Mouse (Mus musculus) kidney, embryonic 16.5 days (tissue): Measurements from ENCODE around the gene Grin1. TPM values are rescaled to one million over a fixed set of nuclear protein-coding genes. Genes with fewer than 3 reads are reported as not detected.

Experiments
- ATAC-seq: fragments of 200-750 bp; cut with Nextera tagmentation; 2 replicates; pipeline ENCODE4 v1.8.0; 2017; ENCODE audit warnings: moderate TSS enrichment; ENCODE audit not compliant: low FRiP score, low TSS enrichment
- H3K27ac ChIP-seq: fragments of 300-500 bp; sonication (generic); 2 replicates; pipeline ENCODE4 v1.5.1; 2014; ENCODE audit warnings: low read length
- H3K27me3 ChIP-seq: fragments of 300-500 bp; sonication (generic); 2 replicates; pipeline ENCODE4 v1.6.1; 2014; ENCODE audit warnings: low read length, control low read depth, mixed read lengths; ENCODE audit not compliant: insufficient read depth
- H3K36me3 ChIP-seq: fragments of 300-500 bp; sonication (generic); 2 replicates; pipeline ENCODE4 v1.6.1; 2014; ENCODE audit warnings: low read length, control low read depth, mixed read lengths; ENCODE audit not compliant: insufficient read depth
- H3K4me1 ChIP-seq: fragments of 300-500 bp; sonication (generic); 2 replicates; pipeline ENCODE4 v1.6.1; 2014; ENCODE audit warnings: low read length, control low read depth, mixed read lengths; ENCODE audit not compliant: insufficient read depth
- H3K4me2 ChIP-seq: fragments of 300-500 bp; sonication (generic); replicated peaks from 2 replicates; pipeline ENCODE4 v1.6.1; 2014; ENCODE audit warnings: low read depth, low read length
- H3K4me3 ChIP-seq: fragments of 300-500 bp; sonication (generic); 2 replicates; pipeline ENCODE4 v1.5.1; 2014; ENCODE audit warnings: mild to moderate bottlenecking, low read length
- H3K9ac ChIP-seq: fragments of 300-500 bp; sonication (generic); replicated peaks from 2 replicates; pipeline ENCODE4 v1.6.1; 2014; ENCODE audit warnings: low read length
- H3K9me3 ChIP-seq: fragments of 300-500 bp; sonication (generic); 2 replicates; pipeline ENCODE4 v1.6.1; 2016; ENCODE audit warnings: low read length, control low read depth
- WGBS: fragments of 180-500 bp; shearing (Covaris S2); extraction: QIAGEN DNeasy Blood & Tissue Kit; methylation state at CpG from one replicate; pipeline ENCODE4 v1.1.7; 2014; 5-methylcytosine and 5-hydroxymethylcytosine counted together
- polyA plus RNA-seq: library from polyadenylated mRNA; unstranded; fragments of >200 nt; fragmentation: Nextera tagmentation; extraction: Ambion mirVana; gene quantifications from 2 replicates; pipeline ENCODE4 v1.2.1, GENCODE M21; 2015

Grin1 gene
- polyA plus RNA-seq, 1 experiment from 2014 or later = 0.22 TPM

GRCm38 (mm10) chr2:25320084-25320483 lies 1.1 kb upstream of the Grin1 start:
- Histone ChIP-seq H3K9ac (no peak overlapping the region), H3K4me2 (no peak overlapping the region), H3K4me1 (peaks cover 4% of the 10 kb centered on the region; the same call in 1 of the 2 replicates), H3K27ac (no peak overlapping the region), H3K27me3 (peaks cover 33% of the 10 kb centered on the region), H3K4me3 (no peak overlapping the region), H3K9me3 (no peaks in the 10 kb centered on the region), H3K36me3 (no peaks in the 10 kb centered on the region)
- WGBS = 23% methylated on average over 2 of the region's 2 CpGs
- ATAC-seq = no peak

DNA sequence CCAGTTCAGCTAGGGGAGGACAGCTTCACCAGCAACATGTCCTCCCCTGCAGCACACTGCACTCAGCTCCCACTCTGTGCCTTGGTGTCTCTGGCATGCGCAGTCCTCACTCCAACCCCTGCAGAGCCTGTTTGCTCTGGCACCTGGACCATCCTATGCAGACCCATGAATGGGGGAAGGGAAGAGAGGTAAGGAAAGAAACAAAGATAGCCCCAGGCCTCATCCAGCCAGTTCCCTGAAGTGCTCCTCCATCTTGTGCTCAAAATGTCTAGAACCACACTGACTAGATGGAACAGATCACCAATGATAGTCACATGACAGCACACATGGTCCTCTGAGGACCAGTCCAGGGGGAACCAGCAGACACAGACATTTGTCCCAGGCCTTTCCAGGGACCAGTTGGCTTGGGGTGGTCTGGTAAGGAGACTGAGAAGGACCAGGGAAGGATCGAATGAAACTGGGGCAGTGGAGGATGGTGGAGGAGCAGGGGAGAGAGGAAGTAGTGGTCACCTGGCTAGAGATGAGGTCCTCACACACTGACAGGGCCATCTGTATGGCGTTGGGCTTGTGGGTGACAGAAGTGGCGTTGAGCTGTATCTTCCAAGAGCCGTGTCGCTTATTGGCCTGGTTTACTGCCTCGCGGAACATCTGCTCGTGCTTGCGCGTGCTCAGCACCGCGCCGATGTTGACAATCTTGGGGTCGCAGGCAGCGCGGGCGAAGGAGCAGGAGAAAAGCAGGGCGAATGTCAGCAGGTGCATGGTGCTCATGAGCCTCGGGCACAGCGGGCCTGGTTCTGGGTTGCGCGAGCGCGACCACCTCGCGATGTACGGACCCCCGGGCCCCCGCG lies 644 bp downstream of the Grin1 start:
- peak overlapping the region; percentile 37 for H3K4me3 ChIP-seq
- H3K36me3 ChIP-seq = no peaks in the 10 kb centered on the region
- no peak for ATAC-seq
- no peaks in the 10 kb centered on the region for H3K9me3 ChIP-seq
- WGBS = 5% methylated on average over 30 of the region's 31 CpGs
- no peak overlapping the region for H3K9ac ChIP-seq
- H3K27ac ChIP-seq = no peak overlapping the region
- peak overlapping the region; percentile 53 for H3K4me2 ChIP-seq
- H3K27me3 ChIP-seq = peaks cover 42% of the 10 kb centered on the region
- H3K4me1 ChIP-seq = peaks cover 4% of the 10 kb centered on the region; the same call in 1 of the 2 replicates

DNA sequence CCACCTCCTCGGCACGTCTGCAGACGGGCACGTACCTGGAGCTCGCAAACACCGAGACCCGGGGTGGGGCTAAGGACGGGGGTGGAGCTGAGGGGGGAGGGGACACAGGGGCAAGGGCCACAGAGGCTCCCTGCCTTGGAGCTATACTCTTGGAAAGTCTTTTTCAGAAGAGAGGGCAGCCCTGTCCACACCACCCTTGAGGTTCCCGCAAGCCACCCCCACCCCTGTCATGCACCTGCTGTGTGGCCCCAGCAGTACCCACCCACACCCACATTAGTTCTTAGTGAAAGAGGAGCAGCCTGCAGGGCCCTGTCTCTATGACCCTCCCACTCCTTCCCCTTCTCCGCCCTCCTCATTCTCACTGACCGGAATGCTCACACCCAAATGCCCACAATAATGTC lies 7.5 kb downstream of the Grin1 start:
- Histone ChIP-seq H3K27me3 (peaks cover 72% of the 10 kb centered on the region), H3K27ac (no peak overlapping the region), H3K4me3 (no peak overlapping the region), H3K4me2 (peak overlapping the region; percentile 8; the same call in 1 of the 2 replicates), H3K36me3 (no peaks in the 10 kb centered on the region), H3K4me1 (no peaks in the 10 kb centered on the region), H3K9ac (no peak overlapping the region), H3K9me3 (no peaks in the 10 kb centered on the region)
- WGBS = 1% methylated on average over 11 of the region's 11 CpGs
- no peak for ATAC-seq

DNA sequence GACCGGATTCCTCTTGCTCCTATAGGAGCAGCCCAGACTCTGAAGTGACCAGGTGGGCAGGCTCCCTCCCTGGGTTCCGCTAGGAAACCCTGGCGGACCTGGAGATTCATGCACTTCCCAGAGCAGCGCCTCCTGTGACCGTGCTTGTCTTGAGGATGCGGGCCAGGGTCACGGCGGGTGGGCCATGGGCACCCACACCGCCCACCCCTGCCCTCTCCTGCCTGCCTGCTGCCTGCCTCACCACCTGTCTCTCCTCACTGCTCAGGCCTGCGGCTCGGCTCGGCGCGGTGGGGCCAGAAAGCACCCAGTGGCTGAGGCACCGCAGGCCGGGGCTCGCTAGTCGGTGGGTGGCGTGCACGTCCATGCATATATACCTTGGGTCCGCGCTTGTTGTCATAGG lies 8.0 kb downstream of the Grin1 start:
- Histone ChIP-seq H3K9me3 (no peaks in the 10 kb centered on the region), H3K4me3 (0 out of 2 replicates have a peak overlapping the region, but pooled peaks have one; percentile 7), H3K9ac (no peak overlapping the region), H3K27ac (no peak overlapping the region), H3K4me2 (peak overlapping the region; percentile 8; the same call in 1 of the 2 replicates), H3K27me3 (peaks cover 74% of the 10 kb centered on the region), H3K36me3 (no peaks in the 10 kb centered on the region), H3K4me1 (no peaks in the 10 kb centered on the region)
- no peak for ATAC-seq
- 2% methylated on average over 19 of the region's 22 CpGs for WGBS

DNA sequence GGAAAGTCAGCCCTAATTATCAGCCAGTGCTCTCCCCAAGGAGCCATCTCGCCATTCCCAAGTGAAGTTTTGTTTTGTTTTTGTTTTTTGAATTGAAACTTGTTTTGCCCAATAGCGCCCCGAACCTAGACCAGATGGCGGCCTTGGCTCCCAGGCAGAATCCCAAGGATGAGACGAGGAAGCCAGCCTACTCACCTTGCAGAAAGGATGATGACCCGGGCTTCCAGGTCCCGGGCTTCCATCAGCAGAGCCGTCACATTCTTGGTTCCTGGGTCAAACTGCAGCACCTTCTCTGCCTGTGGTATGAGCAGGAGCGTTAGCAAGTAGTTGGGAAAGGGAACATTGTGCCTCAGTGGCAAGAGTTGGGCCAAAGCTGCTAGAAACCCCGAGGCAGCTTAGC lies 8.8 kb downstream of the Grin1 start:
- Histone ChIP-seq H3K27me3 (peaks cover 82% of the 10 kb centered on the region), H3K9ac (no peak overlapping the region), H3K4me3 (no peak overlapping the region), H3K36me3 (no peaks in the 10 kb centered on the region), H3K9me3 (no peaks in the 10 kb centered on the region), H3K4me1 (no peaks in the 10 kb centered on the region), H3K4me2 (no peak overlapping the region), H3K27ac (no peak overlapping the region)
- no peak for ATAC-seq
- WGBS = 52% methylated on average over 10 of the region's 10 CpGs

DNA sequence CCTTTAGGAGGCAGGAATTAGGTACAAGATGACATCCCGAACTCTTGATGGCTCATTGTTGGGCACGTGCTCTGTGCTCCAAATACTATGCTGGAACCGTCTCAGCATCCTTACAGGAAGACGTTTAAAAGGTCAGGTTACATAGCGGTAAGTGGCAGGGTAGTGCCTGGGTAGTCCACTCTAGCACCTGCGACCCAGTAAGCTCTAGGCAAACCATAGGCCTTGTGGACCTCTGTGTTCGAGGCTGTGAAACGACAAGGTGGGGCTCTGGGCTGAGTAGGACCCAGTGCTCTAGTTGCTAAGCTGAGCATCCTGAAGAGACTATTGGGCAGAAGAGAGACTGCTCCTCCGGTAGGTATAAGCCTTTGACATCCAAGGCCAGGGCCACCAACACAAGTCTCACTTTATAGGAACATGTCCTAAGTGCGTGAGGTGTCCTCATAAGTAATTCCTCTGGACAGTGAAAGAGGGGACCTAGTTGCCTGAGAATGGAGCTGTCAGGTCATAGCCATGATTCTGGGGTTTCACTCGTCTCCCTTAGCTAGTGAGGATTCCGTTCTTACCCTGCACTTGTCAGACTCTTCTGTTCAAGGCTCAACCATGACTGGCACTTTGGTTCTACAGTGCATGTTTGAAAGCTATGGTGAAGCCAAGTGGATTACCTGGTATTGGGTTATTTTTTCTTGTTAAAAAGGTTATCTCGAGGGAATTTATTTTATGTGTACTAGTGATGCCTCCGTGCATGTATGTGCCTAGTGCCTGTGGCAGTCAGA lies 13.2 kb downstream of the Grin1 start:
- H3K36me3 ChIP-seq = no peaks in the 10 kb centered on the region
- H3K4me2 ChIP-seq = peak overlapping the region; percentile 85
- ATAC-seq = no peak
- no peaks in the 10 kb centered on the region for H3K9me3 ChIP-seq
- H3K27me3 ChIP-seq = peaks cover 61% of the 10 kb centered on the region
- 49% methylated on average over 14 of the region's 14 CpGs for WGBS
- peaks cover 3% of the 10 kb centered on the region; the same call in 1 of the 2 replicates for H3K4me1 ChIP-seq
- peak overlapping the region; percentile 46 for H3K4me3 ChIP-seq
- H3K27ac ChIP-seq = no peak overlapping the region
- peak overlapping the region; percentile 37; the same call in 1 of the 2 replicates for H3K9ac ChIP-seq

DNA sequence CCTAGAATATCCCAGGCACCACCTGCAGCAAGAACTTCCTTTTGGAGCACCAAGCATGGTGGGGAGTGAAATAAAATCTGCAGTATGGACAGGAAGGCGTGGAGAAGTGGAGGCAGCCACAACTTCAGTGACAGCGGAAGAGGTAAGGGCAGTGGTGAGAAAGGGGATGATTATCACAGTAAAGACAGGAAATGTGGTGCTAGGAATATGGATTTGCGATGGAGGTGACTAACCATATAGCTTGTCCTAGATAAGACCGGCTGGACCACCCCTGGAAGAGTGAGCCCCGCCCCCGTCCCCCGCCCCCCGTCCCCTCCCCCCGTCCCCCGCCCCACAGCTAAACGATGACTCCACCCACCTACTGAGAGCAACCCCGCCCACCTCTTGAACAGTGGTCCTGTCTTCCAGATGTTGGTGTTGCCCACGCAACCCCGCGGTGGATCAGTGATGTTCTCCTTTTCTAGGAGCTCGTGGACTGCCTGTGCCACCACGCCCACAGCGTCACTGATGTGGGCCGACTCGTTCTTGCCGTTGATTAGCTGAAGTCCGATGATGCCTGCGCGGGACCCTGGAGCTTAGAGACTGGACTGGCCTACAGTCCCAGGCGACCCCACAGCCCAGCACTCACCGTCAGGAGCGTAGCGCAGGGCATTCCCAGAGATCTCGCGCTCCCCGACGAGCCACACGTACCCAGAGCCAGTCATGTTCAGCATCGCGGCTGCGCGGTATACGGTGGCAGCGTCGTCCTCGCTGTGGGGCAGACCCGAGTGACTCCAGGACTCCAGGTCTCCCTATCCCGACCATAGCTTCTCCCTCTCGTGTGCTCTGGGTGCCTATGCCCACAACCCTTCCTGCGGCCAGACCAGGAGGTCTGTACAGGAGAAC lies 14.1 kb downstream of the Grin1 start:
- 3% methylated on average over 42 of the region's 45 CpGs for WGBS
- Histone ChIP-seq H3K9me3 (no peaks in the 10 kb centered on the region), H3K36me3 (no peaks in the 10 kb centered on the region), H3K4me2 (peak overlapping the region; percentile 85), H3K4me1 (peaks cover 3% of the 10 kb centered on the region; the same call in 1 of the 2 replicates), H3K27ac (no peak overlapping the region), H3K9ac (peak overlapping the region; percentile 37; the same call in 1 of the 2 replicates), H3K4me3 (peak overlapping the region; percentile 46), H3K27me3 (peaks cover 53% of the 10 kb centered on the region)
- peak; percentile 71; the same call in 1 of the 2 replicates for ATAC-seq

DNA sequence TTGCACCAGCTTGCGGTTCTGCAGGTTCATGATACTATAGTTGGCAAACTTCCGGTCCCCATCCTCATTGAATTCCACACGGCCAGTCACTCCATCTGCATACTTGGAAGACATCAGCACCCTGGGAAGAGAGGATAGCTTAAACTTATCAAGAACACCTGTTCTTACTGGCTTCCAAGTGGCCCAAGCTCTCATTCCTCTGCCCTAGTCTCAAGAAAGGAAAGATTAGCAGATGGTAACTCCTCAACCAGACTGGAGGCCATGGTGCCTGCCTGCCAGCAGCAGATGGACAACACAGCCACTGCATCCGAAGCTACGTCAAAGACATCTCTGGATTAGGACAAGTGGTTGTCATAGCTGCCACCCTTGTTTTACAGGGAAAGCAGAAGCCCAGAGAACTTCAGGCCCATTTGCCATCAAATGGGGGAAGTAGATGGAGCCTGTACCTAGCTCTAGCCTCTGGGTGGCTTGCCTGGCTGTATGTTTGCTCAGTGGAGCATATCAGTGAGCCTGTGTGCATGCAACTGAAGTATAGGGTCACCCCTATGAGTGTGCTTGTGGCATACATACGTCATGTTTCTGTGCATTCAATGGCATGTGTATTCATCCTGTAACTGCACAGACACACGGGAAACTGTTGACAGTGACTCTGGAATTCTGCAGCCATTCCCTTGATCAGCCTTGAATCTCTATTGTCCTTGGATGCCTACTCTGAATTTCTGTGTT lies 14.9 kb downstream of the Grin1 start:
- Histone ChIP-seq H3K4me1 (peaks cover 3% of the 10 kb centered on the region; the same call in 1 of the 2 replicates), H3K36me3 (no peaks in the 10 kb centered on the region), H3K4me3 (no peak overlapping the region; the same call in 1 of the 2 replicates), H3K4me2 (no peak overlapping the region; the same call in 1 of the 2 replicates), H3K9me3 (no peaks in the 10 kb centered on the region), H3K27me3 (peaks cover 50% of the 10 kb centered on the region), H3K27ac (no peak overlapping the region), H3K9ac (no peak overlapping the region)
- ATAC-seq = no peak
- 75% methylated on average over 7 of the region's 7 CpGs for WGBS
